Mouse (Mus musculus) retina, embryonic 14.5 days (tissue): Measurements from ENCODE around the gene Cox6a2.

Experiments used
- DNase-seq: peaks from one replicate; pipeline ENCODE4 v3.0.0-alpha.2; 2015; ENCODE audit warnings: low spot score

Cox6a2 gene

GRCm38 (mm10) chr7:128206152-128206551, at the start of gene Cox6a2:
TSS of gene Cox6a2 (minus strand) at chr7:128206387.
- no peak for DNase-seq

GRCm38 (mm10) chr7:128255757-128256156, 49.6 kb upstream of the Cox6a2 start:
- no peak for DNase-seq

- no peak for DNase-seq
These were observed 48.8 kb upstream of the Cox6a2 start for GRCm38 (mm10) chr7:128254978-128255377.

GRCm38 (mm10) chr7:128252609-128253008, 46.4 kb upstream of the Cox6a2 start:
- peak; percentile 41 for DNase-seq

GRCm38 (mm10) chr7:128251946-128252345, 45.8 kb upstream of the Cox6a2 start:
- DNase-seq = no peak

- no peak for DNase-seq
These were observed 43.8 kb upstream of the Cox6a2 start for GRCm38 (mm10) chr7:128249998-128250397.

GRCm38 (mm10) chr7:128248081-128249042, 42.2 kb upstream of the Cox6a2 start:
- no peak for DNase-seq

GRCm38 (mm10) chr7:128247443-128247842, 41.3 kb upstream of the Cox6a2 start:
- peak; percentile 92 for DNase-seq

- peak; percentile 53 for DNase-seq
These were observed 40.6 kb upstream of the Cox6a2 start, which contains the start of gene Tgfb1i1 for GRCm38 (mm10) chr7:128246496-128247391. TSS of gene Tgfb1i1 (plus strand) at chr7:128246812.

GRCm38 (mm10) chr7:128245547-128245946, 39.4 kb upstream of the Cox6a2 start:
- DNase-seq = no peak

- DNase-seq = no peak
These were observed 38.3 kb upstream of the Cox6a2 start for GRCm38 (mm10) chr7:128244410-128245025.

- DNase-seq = no peak
These were observed 37.7 kb upstream of the Cox6a2 start for GRCm38 (mm10) chr7:128243921-128244320.

GRCm38 (mm10) chr7:128242331-128242730, 36.1 kb upstream of the Cox6a2 start:
- no peak for DNase-seq

- no peak for DNase-seq
These were observed 34.1 kb upstream of the Cox6a2 start for GRCm38 (mm10) chr7:128240131-128240784.

GRCm38 (mm10) chr7:128238991-128239390, 32.8 kb upstream of the Cox6a2 start:
- DNase-seq = peak; percentile 72

- DNase-seq = peak; percentile 100
These were observed 32.0 kb upstream of the Cox6a2 start, which contains the start of gene 9130023H24Rik for GRCm38 (mm10) chr7:128237927-128238778. TSS of gene 9130023H24Rik (minus strand) at chr7:128238031.

GRCm38 (mm10) chr7:128237593-128237926, 31.4 kb upstream of the Cox6a2 start:
- DNase-seq = no peak

- peak; percentile 93 for DNase-seq
These were observed 30.8 kb upstream of the Cox6a2 start, which contains the start of gene Armc5 for GRCm38 (mm10) chr7:128236856-128237592. TSS of gene Armc5 (plus strand) at chr7:128237342.

GRCm38 (mm10) chr7:128236426-128236825, 30.2 kb upstream of the Cox6a2 start:
- DNase-seq = no peak

- DNase-seq = no peak
These were observed 29.3 kb upstream of the Cox6a2 start for GRCm38 (mm10) chr7:128235481-128235880.
